Mouse (Mus musculus) liver, embryonic 11.5 days (tissue): ENCODE data around the gene Nr2f2. TPM values are rescaled to one million over a fixed set of nuclear protein-coding genes. Genes with fewer than 3 reads are reported as not detected.

Source experiments
- ATAC-seq: fragments of 200-750 bp; cut with Nextera tagmentation; replicated peaks from 2 replicates; pipeline ENCODE4 v1.8.0; 2017; ENCODE audit warnings: moderate number of reproducible peaks, mild to moderate bottlenecking, moderate TSS enrichment, moderate library complexity; ENCODE audit not compliant: low FRiP score
- DNase-seq: peaks from one replicate; pipeline ENCODE4 v3.0.0-alpha.2; 2017; ENCODE audit warnings: low spot score
- H3K27ac ChIP-seq: fragments of 300-500 bp; sonication (generic); 2 replicates; pipeline ENCODE4 v1.5.1; 2014; ENCODE audit warnings: mild to moderate bottlenecking, low read depth, low read length, control low read depth
- H3K27me3 ChIP-seq: fragments of 300-500 bp; sonication (generic); replicated peaks from 2 replicates; pipeline ENCODE4 v1.6.1; 2014; ENCODE audit warnings: low read length, mixed read lengths; ENCODE audit not compliant: control insufficient read depth, insufficient read depth
- H3K36me3 ChIP-seq: fragments of 300-500 bp; sonication (generic); 2 replicates; pipeline ENCODE4 v1.6.1; 2014; ENCODE audit warnings: mild to moderate bottlenecking, low read length, moderate library complexity, mixed read lengths; ENCODE audit not compliant: control insufficient read depth, insufficient read depth
- H3K4me1 ChIP-seq: fragments of 300-500 bp; sonication (generic); replicated peaks from 2 replicates; pipeline ENCODE4 v1.6.1; 2014; ENCODE audit warnings: low read length, mixed read lengths; ENCODE audit not compliant: control insufficient read depth, insufficient read depth
- H3K4me2 ChIP-seq: fragments of 300-500 bp; sonication (generic); 2 replicates; pipeline ENCODE4 v1.6.1; 2014; ENCODE audit warnings: mild to moderate bottlenecking, control low read depth, moderate library complexity
- H3K4me3 ChIP-seq: fragments of 300-500 bp; sonication (generic); 2 replicates; pipeline ENCODE4 v1.5.1; 2014; ENCODE audit warnings: low read depth, low read length, control low read depth
- H3K9ac ChIP-seq: fragments of 300-500 bp; sonication (generic); 2 replicates; pipeline ENCODE4 v1.6.1; 2014; ENCODE audit warnings: low read depth, low read length, control low read depth
- H3K9me3 ChIP-seq: fragments of 300-500 bp; sonication (generic); 2 replicates; pipeline ENCODE4 v1.6.1; 2016; ENCODE audit warnings: low read length, inconsistent platforms, mixed read lengths; ENCODE audit not compliant: control insufficient read depth
- WGBS: fragments of 180-500 bp; shearing (Covaris S2); extraction: QIAGEN DNeasy Blood & Tissue Kit; methylation state at CpG from one replicate; pipeline ENCODE4 v1.1.7; 2014; 5-methylcytosine and 5-hydroxymethylcytosine counted together
- polyA plus RNA-seq: library from polyadenylated mRNA; unstranded; fragments of >200 nt; fragmentation: Nextera tagmentation; extraction: Ambion mirVana; gene quantifications from 2 replicates; pipeline ENCODE4 v1.2.1, GENCODE M21; 2014

The Nr2f2 gene
- polyA plus RNA-seq, 1 experiment from 2014 or later = 49.6 TPM

- ATAC-seq = no peak
- H3K27me3 ChIP-seq = no peaks in the 10 kb centered on the region
- no peaks in the 10 kb centered on the region for H3K36me3 ChIP-seq
- DNase-seq = no peak
- no peak overlapping the region for H3K27ac ChIP-seq
- H3K4me1 ChIP-seq = no peaks in the 10 kb centered on the region
- WGBS = 38% methylated on average over 7 of the region's 7 CpGs
- H3K9me3 ChIP-seq = no peaks in the 10 kb centered on the region
- no peak overlapping the region for H3K4me2 ChIP-seq
- no peak overlapping the region for H3K4me3 ChIP-seq
- H3K9ac ChIP-seq = no peak overlapping the region
Measured at GRCm38 (mm10) chr7:70305716-70306115, 60.8 kb downstream of the Nr2f2 start.

GRCm38 (mm10) chr7:70304426-70304825, 62.1 kb downstream of the Nr2f2 start:
- Histone ChIP-seq H3K4me1 (no peaks in the 10 kb centered on the region), H3K27me3 (no peaks in the 10 kb centered on the region), H3K36me3 (no peaks in the 10 kb centered on the region), H3K27ac (no peak overlapping the region), H3K9me3 (no peaks in the 10 kb centered on the region), H3K9ac (no peak overlapping the region), H3K4me3 (no peak overlapping the region), H3K4me2 (no peak overlapping the region)
- ATAC-seq = no peak
- no peak for DNase-seq
